Mouse (Mus musculus): ENCODE measurements around the gene Epb41l2. TPM values are rescaled to one million over a fixed set of nuclear protein-coding genes. Genes with fewer than 3 reads are reported as not detected.

Epb41l2 gene
- polyA plus RNA-seq, 1 experiment: 46.5 TPM

- H3K27ac ChIP-seq (ENCODE audit: insufficient read depth, low read length): no peak overlapping the region
- TF ChIP-seq POLR2A (IDR thresholded peaks at IDR 0.05; ENCODE audit: borderline replicate concordance, insufficient read depth, low read length): no peak
- TF ChIP-seq CTCF (IDR thresholded peaks at IDR 0.05; ENCODE audit: borderline replicate concordance, insufficient read depth, low read depth, low read length): no peak
- H3K27me3 ChIP-seq (ENCODE audit: control insufficient read depth, insufficient read depth, low read length): no peaks in the 10 kb centered on the region; the same call in 1 of the 2 replicates
- H3K4me1 ChIP-seq (ENCODE audit: control insufficient read depth, insufficient read depth, low read length): no peaks in the 10 kb centered on the region
- no peak overlapping the region for H3K4me3 ChIP-seq (replicated peaks; ENCODE audit: insufficient read depth, low read depth, low read length)
- WGBS: 81% methylated on average over 8 of the region's 8 CpGs
- DNase-seq: no peak
These were observed 164.1 kb downstream of the Epb41l2 start for GRCm38 (mm10) chr10:25523727-25524126.

GRCm38 (mm10) chr10:25526156-25526555, 166.6 kb downstream of the Epb41l2 start:
- no peak for DNase-seq
- no peak overlapping the region for H3K27ac ChIP-seq (ENCODE audit: insufficient read depth, low read length)
- no peaks in the 10 kb centered on the region; the same call in 1 of the 2 replicates for H3K27me3 ChIP-seq (ENCODE audit: control insufficient read depth, insufficient read depth, low read length)
- WGBS: 27% methylated on average over 4 of the region's 4 CpGs
- no peak for TF ChIP-seq POLR2A (IDR thresholded peaks at IDR 0.05; ENCODE audit: borderline replicate concordance, insufficient read depth, low read length)
- TF ChIP-seq CTCF (IDR thresholded peaks at IDR 0.05; ENCODE audit: borderline replicate concordance, insufficient read depth, low read depth, low read length): no peak
- H3K4me1 ChIP-seq (ENCODE audit: control insufficient read depth, insufficient read depth, low read length): no peaks in the 10 kb centered on the region
- no peak overlapping the region for H3K4me3 ChIP-seq (replicated peaks; ENCODE audit: insufficient read depth, low read depth, low read length)

DNA sequence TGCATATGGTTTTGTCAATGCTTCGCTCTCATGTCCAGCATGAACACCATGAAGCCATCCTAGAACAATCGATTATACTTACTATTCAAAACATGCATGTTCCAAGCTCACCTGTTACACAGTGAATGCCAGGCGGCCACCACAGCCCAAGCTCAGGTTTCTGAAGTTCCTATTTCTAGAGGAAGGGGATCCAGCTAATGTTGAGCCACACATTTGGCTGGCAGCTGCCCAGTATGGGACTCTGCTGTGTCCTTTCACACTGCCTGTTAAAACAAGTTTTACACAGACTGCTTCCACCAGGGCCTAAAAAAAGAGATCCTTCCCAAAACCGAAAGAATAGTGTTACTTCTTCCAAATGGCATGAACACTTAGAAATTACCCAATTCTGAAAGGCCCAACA, 167.0 kb downstream of the Epb41l2 start:
- H3K4me3 ChIP-seq (replicated peaks; ENCODE audit: insufficient read depth, low read depth, low read length): no peak overlapping the region
- H3K27ac ChIP-seq (ENCODE audit: insufficient read depth, low read length): no peak overlapping the region
- 99% methylated on average over 4 of the region's 4 CpGs for WGBS
- no peaks in the 10 kb centered on the region for H3K4me1 ChIP-seq (ENCODE audit: control insufficient read depth, insufficient read depth, low read length)
- TF ChIP-seq POLR2A (IDR thresholded peaks at IDR 0.05; ENCODE audit: borderline replicate concordance, insufficient read depth, low read length): no peak
- TF ChIP-seq CTCF (IDR thresholded peaks at IDR 0.05; ENCODE audit: borderline replicate concordance, insufficient read depth, low read depth, low read length): no peak
- no peaks in the 10 kb centered on the region; the same call in 1 of the 2 replicates for H3K27me3 ChIP-seq (ENCODE audit: control insufficient read depth, insufficient read depth, low read length)
- no peak for DNase-seq

DNA sequence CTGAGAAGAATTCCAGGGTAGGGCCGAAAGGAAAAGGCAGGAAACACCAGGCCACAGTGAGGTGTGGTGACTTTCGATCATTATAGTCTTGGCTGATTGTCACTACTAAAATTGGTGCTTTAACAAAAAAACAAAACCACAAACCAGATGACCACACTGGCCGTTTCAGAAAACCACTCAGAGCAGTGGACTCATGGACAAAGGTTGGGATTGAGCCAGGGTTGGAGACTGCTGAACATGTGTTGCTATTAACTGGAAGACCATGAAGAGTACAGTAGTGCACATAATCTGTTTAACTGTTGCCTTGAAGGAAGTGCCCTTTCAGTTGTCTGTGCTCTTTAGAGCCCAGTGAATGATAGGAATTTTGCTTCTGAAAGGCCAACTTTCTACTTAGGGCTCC, 167.5 kb downstream of the Epb41l2 start:
- no peaks in the 10 kb centered on the region for H3K4me1 ChIP-seq (ENCODE audit: control insufficient read depth, insufficient read depth, low read length)
- no peak for DNase-seq
- no peaks in the 10 kb centered on the region; the same call in 1 of the 2 replicates for H3K27me3 ChIP-seq (ENCODE audit: control insufficient read depth, insufficient read depth, low read length)
- TF ChIP-seq CTCF (IDR thresholded peaks at IDR 0.05; ENCODE audit: borderline replicate concordance, insufficient read depth, low read depth, low read length): no peak
- no peak for TF ChIP-seq POLR2A (IDR thresholded peaks at IDR 0.05; ENCODE audit: borderline replicate concordance, insufficient read depth, low read length)
- WGBS: 70% methylated on average over 3 of the region's 3 CpGs
- no peak overlapping the region for H3K27ac ChIP-seq (ENCODE audit: insufficient read depth, low read length)
- no peak overlapping the region for H3K4me3 ChIP-seq (replicated peaks; ENCODE audit: insufficient read depth, low read depth, low read length)

GRCm38 (mm10) chr10:25531335-25531734, 171.7 kb downstream of the Epb41l2 start:
- Histone ChIP-seq H3K27me3 (ENCODE audit: control insufficient read depth, insufficient read depth, low read length) (no peaks in the 10 kb centered on the region), H3K27ac (ENCODE audit: insufficient read depth, low read length) (no peak overlapping the region), H3K4me3 (replicated peaks; ENCODE audit: insufficient read depth, low read depth, low read length) (no peak overlapping the region), H3K4me1 (ENCODE audit: control insufficient read depth, insufficient read depth, low read length) (no peaks in the 10 kb centered on the region)
- DNase-seq: no peak
- TF ChIP-seq CTCF (IDR thresholded peaks at IDR 0.05; ENCODE audit: borderline replicate concordance, insufficient read depth, low read depth, low read length): no peak
- no peak for TF ChIP-seq POLR2A (IDR thresholded peaks at IDR 0.05; ENCODE audit: borderline replicate concordance, insufficient read depth, low read length)
- WGBS: 50% methylated on average over 13 of the region's 13 CpGs

- DNase-seq: no peak
- no peaks in the 10 kb centered on the region for H3K4me1 ChIP-seq (ENCODE audit: control insufficient read depth, insufficient read depth, low read length)
- H3K27me3 ChIP-seq (ENCODE audit: control insufficient read depth, insufficient read depth, low read length): no peaks in the 10 kb centered on the region
- WGBS: 40% methylated on average over 2 of the region's 2 CpGs
- TF ChIP-seq POLR2A (IDR thresholded peaks at IDR 0.05; ENCODE audit: borderline replicate concordance, insufficient read depth, low read length) (no peak), CTCF (IDR thresholded peaks at IDR 0.05; ENCODE audit: borderline replicate concordance, insufficient read depth, low read depth, low read length) (no peak)
- no peak overlapping the region for H3K27ac ChIP-seq (ENCODE audit: insufficient read depth, low read length)
- no peak overlapping the region for H3K4me3 ChIP-seq (replicated peaks; ENCODE audit: insufficient read depth, low read depth, low read length)
These were observed 173.5 kb downstream of the Epb41l2 start for GRCm38 (mm10) chr10:25533105-25533504.

- Histone ChIP-seq H3K27me3 (ENCODE audit: control insufficient read depth, insufficient read depth, low read length) (no peaks in the 10 kb centered on the region), H3K4me3 (replicated peaks; ENCODE audit: insufficient read depth, low read depth, low read length) (no peak overlapping the region), H3K4me1 (ENCODE audit: control insufficient read depth, insufficient read depth, low read length) (no peaks in the 10 kb centered on the region), H3K27ac (ENCODE audit: insufficient read depth, low read length) (no peak overlapping the region)
- WGBS: 88% methylated on average over 9 of the region's 9 CpGs
- TF ChIP-seq POLR2A (IDR thresholded peaks at IDR 0.05; ENCODE audit: borderline replicate concordance, insufficient read depth, low read length) (no peak), CTCF (IDR thresholded peaks at IDR 0.05; ENCODE audit: borderline replicate concordance, insufficient read depth, low read depth, low read length) (no peak)
- no peak for DNase-seq
These were observed 174.1 kb downstream of the Epb41l2 start for GRCm38 (mm10) chr10:25533513-25534246.

- Histone ChIP-seq H3K4me3 (replicated peaks; ENCODE audit: insufficient read depth, low read depth, low read length) (no peak overlapping the region), H3K27me3 (ENCODE audit: control insufficient read depth, insufficient read depth, low read length) (no peaks in the 10 kb centered on the region), H3K4me1 (ENCODE audit: control insufficient read depth, insufficient read depth, low read length) (no peaks in the 10 kb centered on the region), H3K27ac (ENCODE audit: insufficient read depth, low read length) (no peak overlapping the region)
- TF ChIP-seq POLR2A (IDR thresholded peaks at IDR 0.05; ENCODE audit: borderline replicate concordance, insufficient read depth, low read length) (no peak), CTCF (IDR thresholded peaks at IDR 0.05; ENCODE audit: borderline replicate concordance, insufficient read depth, low read depth, low read length) (no peak)
- DNase-seq: no peak
- 92% methylated on average over 5 of the region's 5 CpGs for whole genome bisulfite sequencing
These were observed 174.9 kb downstream of the Epb41l2 start for GRCm38 (mm10) chr10:25534467-25534866.
